Comparison of ENCODE assay signal across 8 mouse cellular contexts in the genomic region with DNA sequence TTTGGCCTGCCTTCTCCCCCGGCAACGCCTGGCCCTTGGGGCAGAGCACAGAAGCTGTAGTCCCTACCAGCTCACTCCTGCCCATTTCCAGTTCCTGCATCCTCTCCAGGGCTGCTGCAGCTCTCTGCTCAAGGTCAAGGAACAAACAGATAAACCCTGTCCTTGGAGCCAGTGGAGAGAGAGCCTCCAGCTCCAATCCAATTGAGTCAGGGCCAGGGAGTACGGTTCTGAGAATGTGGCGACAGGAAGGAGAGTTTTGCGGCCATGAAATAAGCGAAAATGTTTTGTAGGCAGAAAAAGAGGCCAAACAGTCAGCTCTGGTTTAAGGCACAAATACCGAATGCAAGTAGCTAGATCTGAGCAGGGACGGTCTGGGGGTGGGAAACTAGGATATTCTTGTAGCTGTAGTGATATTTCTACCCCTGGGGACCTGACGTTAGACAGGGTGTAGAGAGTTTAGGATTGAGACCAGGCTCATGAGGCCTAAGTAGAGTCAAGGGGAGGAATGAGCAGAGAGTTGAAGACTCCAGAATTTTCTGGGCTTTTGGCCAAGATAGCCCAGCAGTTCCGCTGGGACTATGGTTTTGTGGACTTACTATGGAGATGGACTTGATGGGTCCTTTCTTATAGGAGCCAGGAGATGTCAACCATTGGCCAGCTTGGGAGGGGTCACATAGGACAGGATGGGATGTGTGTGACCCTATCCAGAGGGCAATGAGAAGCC.
A peak's percentile ranks its signal among the peaks of the same experiment; 100 is the strongest.
DNase-seq lines count a peak whose midpoint lies in the region; ATAC-seq and TF ChIP-seq lines count a peak whose summit lies in the region.

No protein-coding gene starts in this region.

- no peaks in the 10 kb centered on the region for H3K36me3 ChIP-seq in limb, embryonic 13.5 days
- H3K36me3 ChIP-seq in neural tube, embryonic 12.5 days = no peaks in the 10 kb centered on the region

- peaks cover 2% of the 10 kb centered on the region; the same call in 1 of the 2 replicates for H3K4me1 ChIP-seq in embryonic fibroblast, embryonic 13.5 days (ENCODE audit: control insufficient read depth, insufficient read depth, low read length)
- peaks cover 45% of the 10 kb centered on the region for H3K4me1 ChIP-seq in limb, embryonic 13.5 days
- peaks cover 36% of the 10 kb centered on the region for H3K4me1 ChIP-seq in neural tube, embryonic 12.5 days

- intact Hi-C loops in heart, postnatal 36 days (cut with DNase I) = no loop called here
- intact Hi-C loops in left cerebral cortex, postnatal 10 days (cut with DNase I) = no loop called here

- H3K9me3 ChIP-seq in limb, embryonic 13.5 days = peaks cover 3% of the 10 kb centered on the region; the same call in 1 of the 2 replicates
- peaks cover 5% of the 10 kb centered on the region; the same call in 1 of the 2 replicates for H3K9me3 ChIP-seq in neural tube, embryonic 12.5 days

- H3K27ac ChIP-seq in embryonic fibroblast, embryonic 13.5 days (ENCODE audit: insufficient read depth, low read length) = peak overlapping the region; percentile 55
- peak overlapping the region; percentile 86 for H3K27ac ChIP-seq in limb, embryonic 13.5 days
- H3K27ac ChIP-seq in neural tube, embryonic 12.5 days = no peak overlapping the region

- TF ChIP-seq POLR2A in embryonic fibroblast, embryonic 13.5 days (IDR thresholded peaks at IDR 0.05; ENCODE audit: low read depth, low read length) = no peak

- no peak overlapping the region for H3K9ac ChIP-seq in limb, embryonic 13.5 days
- 0 out of 2 replicates have a peak overlapping the region, but pooled peaks have one; percentile 6 for H3K9ac ChIP-seq in neural tube, embryonic 12.5 days

- WGBS in limb, embryonic 13.5 days = 59% methylated on average over 10 of the region's 10 CpGs
- WGBS in neural tube, embryonic 12.5 days = 83% methylated on average over 10 of the region's 10 CpGs

- ATAC-seq in limb, embryonic 13.5 days (ENCODE audit: low FRiP score, low read depth) = no peak
- ATAC-seq in neural tube, embryonic 12.5 days (ENCODE audit: low FRiP score, low read depth) = no peak

- no peaks in the 10 kb centered on the region for H3K27me3 ChIP-seq in limb, embryonic 13.5 days
- no peaks in the 10 kb centered on the region for H3K27me3 ChIP-seq in neural tube, embryonic 12.5 days (replicated peaks)

- no peak overlapping the region for H3K4me2 ChIP-seq in limb, embryonic 13.5 days (replicated peaks)
- no peak overlapping the region for H3K4me2 ChIP-seq in neural tube, embryonic 12.5 days (replicated peaks)

- no peak for TF ChIP-seq CTCF in embryonic fibroblast, embryonic 13.5 days (IDR thresholded peaks at IDR 0.05; ENCODE audit: borderline replicate concordance, insufficient read depth, low read length)

- DNase-seq in ZHBTc4 (ENCODE audit: low read depth, low spot score) = peak; percentile 39
- peak; percentile 62 to 72 for DNase-seq in heart, postnatal 36 days
- no peak for DNase-seq in frontal cortex, postnatal 14 days (ENCODE audit: low spot score in 2 of 2)
- DNase-seq in left cerebral cortex, postnatal 10 days (ENCODE audit: extremely low spot score in 1 of 2, low spot score in 2 of 2) = no peak
- no peak for DNase-seq in layer of hippocampus, adult 9-10 months (ENCODE audit: low spot score)

- no peak overlapping the region for H3K4me3 ChIP-seq in embryonic fibroblast, embryonic 13.5 days (ENCODE audit: insufficient read depth, low read length)
- no peak overlapping the region for H3K4me3 ChIP-seq in limb, embryonic 13.5 days
- no peak overlapping the region for H3K4me3 ChIP-seq in neural tube, embryonic 12.5 days

Comparison
In these comparisons a context has a peak if more than half of its experiments do, and no peak if none do; other contexts are left out.
1. DNase-seq: peak in ZHBTc4 (single experiment) and heart, postnatal 36 days (2 of 2); none in frontal cortex, postnatal 14 days (0 of 2), left cerebral cortex, postnatal 10 days (0 of 2) and layer of hippocampus, adult 9-10 months (single experiment).